Mouse (Mus musculus) neural tube, embryonic 13.5 days (tissue): ENCODE results near the gene Gpr155. TPM values are rescaled to one million over a fixed set of nuclear protein-coding genes. Genes with fewer than 3 reads are reported as not detected.

ENCODE experiments used
- ATAC-seq: fragments of 200-750 bp; cut with Nextera tagmentation; 2 replicates; pipeline ENCODE4 v1.8.0; 2017; ENCODE audit warnings: low read depth, mild to moderate bottlenecking, moderate TSS enrichment, moderate library complexity
- H3K27ac ChIP-seq: fragments of 300-500 bp; sonication (generic); replicated peaks from 2 replicates; pipeline ENCODE4 v1.5.1; 2015; ENCODE audit warnings: moderate library complexity, mild to moderate bottlenecking, inconsistent platforms
- H3K27me3 ChIP-seq: fragments of 300-500 bp; sonication (generic); 2 replicates; pipeline ENCODE4 v1.6.1; 2015; ENCODE audit warnings: mild to moderate bottlenecking, inconsistent platforms
- H3K36me3 ChIP-seq: fragments of 300-500 bp; sonication (generic); 2 replicates; pipeline ENCODE4 v1.6.1; 2015; ENCODE audit warnings: mild to moderate bottlenecking, inconsistent platforms
- H3K4me1 ChIP-seq: fragments of 300-500 bp; sonication (generic); replicated peaks from 2 replicates; pipeline ENCODE4 v1.6.1; 2015; ENCODE audit warnings: inconsistent platforms
- H3K4me2 ChIP-seq: fragments of 300-500 bp; sonication (generic); 2 replicates; pipeline ENCODE4 v1.6.1; 2015; ENCODE audit warnings: inconsistent platforms, mild to moderate bottlenecking, moderate library complexity
- H3K4me3 ChIP-seq: fragments of 300-500 bp; sonication (generic); 2 replicates; pipeline ENCODE4 v1.5.1; 2015; ENCODE audit warnings: mild to moderate bottlenecking, inconsistent platforms
- H3K9ac ChIP-seq: fragments of 300-500 bp; sonication (generic); 2 replicates; pipeline ENCODE4 v1.6.1; 2015; ENCODE audit warnings: moderate library complexity, mild to moderate bottlenecking, inconsistent platforms
- H3K9me3 ChIP-seq: fragments of 300-500 bp; sonication (generic); 2 replicates; pipeline ENCODE4 v1.6.1; 2016; ENCODE audit warnings: inconsistent platforms
- WGBS: fragments of 180-500 bp; shearing (Covaris S2); methylation state at CpG from one replicate; pipeline ENCODE4 v1.1.7; 2015; 5-methylcytosine and 5-hydroxymethylcytosine counted together
- polyA plus RNA-seq: library from polyadenylated mRNA; unstranded; fragments of >200 nt; fragmentation: Nextera tagmentation; extraction: Ambion mirVana; gene quantifications from 2 replicates; pipeline ENCODE4 v1.2.1, GENCODE M21; 2015

The Gpr155 gene
- polyA plus RNA-seq, 1 experiment from 2014 or later, result 16.0 TPM

- Histone ChIP-seq H3K27me3 (no peaks in the 10 kb centered on the region), H3K9ac (peak overlapping the region; percentile 67), H3K36me3 (peaks cover 18% of the 10 kb centered on the region), H3K4me2 (peak overlapping the region; percentile 54), H3K27ac (peak overlapping the region; percentile 79), H3K9me3 (no peaks in the 10 kb centered on the region), H3K4me1 (peaks cover 14% of the 10 kb centered on the region), H3K4me3 (peak overlapping the region; percentile 78)
- ATAC-seq, result peak; percentile 54
- WGBS, result 46% methylated on average over 14 of the region's 14 CpGs
Measured at GRCm38 (mm10) chr2:73313117-73313501, 73.3 kb downstream of the Gpr155 start.

GRCm38 (mm10) chr2:73312152-73313116 is 73.9 kb downstream of the Gpr155 start, which contains the start of the genes Scrn3 and Cir1:
Scrn3 (plus strand) TSS chr2:73312601.
Cir1 (minus strand) TSS chr2:73312701.
- peaks cover 14% of the 10 kb centered on the region for H3K4me1 ChIP-seq
- H3K4me2 ChIP-seq, result peak within 1 kb of the TSS; percentile 96
- H3K27ac ChIP-seq, result peak within 1 kb of the TSS; percentile 79
- peaks cover 23% of the 10 kb centered on the region for H3K36me3 ChIP-seq
- H3K27me3 ChIP-seq, result no peaks in the 10 kb centered on the region
- under 1% methylated on average over 64 of the region's 64 CpGs for WGBS
- H3K4me3 ChIP-seq, result peak within 1 kb of the TSS; percentile 78
- peak within 1 kb of the TSS; percentile 75 for H3K9ac ChIP-seq
- peak; percentile 97 for ATAC-seq
- H3K9me3 ChIP-seq, result no peaks in the 10 kb centered on the region

GRCm38 (mm10) chr2:73306006-73306405 is 80.4 kb downstream of the Gpr155 start:
- 91% methylated on average over 7 of the region's 7 CpGs for WGBS
- Histone ChIP-seq H3K9me3 (no peaks in the 10 kb centered on the region), H3K4me2 (no peak overlapping the region), H3K27ac (no peak overlapping the region), H3K27me3 (no peaks in the 10 kb centered on the region), H3K36me3 (peaks cover 78% of the 10 kb centered on the region), H3K4me1 (peaks cover under 1% of the 10 kb centered on the region; the same call in 1 of the 2 replicates), H3K4me3 (no peak overlapping the region), H3K9ac (no peak overlapping the region)
- ATAC-seq, result no peak

GRCm38 (mm10) chr2:73304506-73304905 is 81.9 kb downstream of the Gpr155 start:
- ATAC-seq, result no peak

GRCm38 (mm10) chr2:73302722-73303121 is 83.7 kb downstream of the Gpr155 start:
- Histone ChIP-seq H3K36me3 (peaks cover 67% of the 10 kb centered on the region), H3K4me1 (0 out of 2 replicates have a peak, but pooled peaks cover 4% of the 10 kb centered on the region), H3K4me3 (no peak overlapping the region), H3K9me3 (no peaks in the 10 kb centered on the region), H3K27ac (no peak overlapping the region), H3K9ac (no peak overlapping the region), H3K27me3 (no peaks in the 10 kb centered on the region), H3K4me2 (no peak overlapping the region)
- ATAC-seq, result no peak
- 95% methylated on average over 9 of the region's 9 CpGs for WGBS

More at GRCm38 (mm10) chr2:73304506-73304905, 81.9 kb downstream of the Gpr155 start:
- no peak overlapping the region for H3K9ac ChIP-seq
- no peaks in the 10 kb centered on the region for H3K27me3 ChIP-seq
- no peak overlapping the region for H3K27ac ChIP-seq
- H3K4me2 ChIP-seq, result no peak overlapping the region
- no peaks in the 10 kb centered on the region for H3K4me1 ChIP-seq
- WGBS, result 92% methylated on average over 5 of the region's 5 CpGs
- no peaks in the 10 kb centered on the region for H3K9me3 ChIP-seq
- no peak overlapping the region for H3K4me3 ChIP-seq
- H3K36me3 ChIP-seq, result peaks cover 77% of the 10 kb centered on the region

- H3K4me2 ChIP-seq, result no peak overlapping the region
- WGBS, result 85% methylated on average over 1 of the region's 1 CpGs
Measured at GRCm38 (mm10) chr2:73301979-73302378, 84.4 kb downstream of the Gpr155 start.

GRCm38 (mm10) chr2:73298841-73299240 is 87.5 kb downstream of the Gpr155 start:
- ATAC-seq, result no peak

More at GRCm38 (mm10) chr2:73301979-73302378, 84.4 kb downstream of the Gpr155 start:
- H3K27ac ChIP-seq, result no peak overlapping the region
- H3K4me1 ChIP-seq, result 0 out of 2 replicates have a peak, but pooled peaks cover 4% of the 10 kb centered on the region
- no peaks in the 10 kb centered on the region for H3K9me3 ChIP-seq
- H3K36me3 ChIP-seq, result peaks cover 60% of the 10 kb centered on the region
- H3K4me3 ChIP-seq, result no peak overlapping the region
- H3K27me3 ChIP-seq, result no peaks in the 10 kb centered on the region
- no peak for ATAC-seq
- H3K9ac ChIP-seq, result no peak overlapping the region

GRCm38 (mm10) chr2:73298154-73298553 is 88.2 kb downstream of the Gpr155 start:
- 85% methylated on average over 7 of the region's 7 CpGs for WGBS
- ATAC-seq, result no peak
- Histone ChIP-seq H3K9ac (no peak overlapping the region), H3K36me3 (peaks cover 45% of the 10 kb centered on the region), H3K4me3 (no peak overlapping the region), H3K27me3 (no peaks in the 10 kb centered on the region), H3K27ac (no peak overlapping the region), H3K4me2 (no peak overlapping the region), H3K4me1 (0 out of 2 replicates have a peak, but pooled peaks cover 4% of the 10 kb centered on the region), H3K9me3 (no peaks in the 10 kb centered on the region)

More at GRCm38 (mm10) chr2:73298841-73299240, 87.5 kb downstream of the Gpr155 start:
- Histone ChIP-seq H3K36me3 (peaks cover 47% of the 10 kb centered on the region), H3K9me3 (no peaks in the 10 kb centered on the region), H3K27me3 (no peaks in the 10 kb centered on the region), H3K4me2 (no peak overlapping the region), H3K4me1 (0 out of 2 replicates have a peak, but pooled peaks cover 4% of the 10 kb centered on the region), H3K27ac (no peak overlapping the region), H3K4me3 (no peak overlapping the region), H3K9ac (no peak overlapping the region)
- WGBS, result 74% methylated on average over 3 of the region's 3 CpGs

- peaks cover 45% of the 10 kb centered on the region for H3K36me3 ChIP-seq
- H3K4me1 ChIP-seq, result 0 out of 2 replicates have a peak, but pooled peaks cover 4% of the 10 kb centered on the region
- H3K4me2 ChIP-seq, result no peak overlapping the region
- H3K9me3 ChIP-seq, result no peaks in the 10 kb centered on the region
- H3K4me3 ChIP-seq, result no peak overlapping the region
- no peak overlapping the region for H3K27ac ChIP-seq
- no peak overlapping the region for H3K9ac ChIP-seq
- H3K27me3 ChIP-seq, result no peaks in the 10 kb centered on the region
- 85% methylated on average over 7 of the region's 7 CpGs for WGBS
- ATAC-seq, result no peak
Measured at GRCm38 (mm10) chr2:73295023-73295422, 91.3 kb downstream of the Gpr155 start.

Other genes with a start within 250 kb of the Gpr155 start
- 102 and 110 TPM in 2 replicates for gene Ola1, start 167.6 kb downstream of the Gpr155 start, polyA plus RNA-seq
- 1.5 TPM in 2 replicates for gene Sp9, start 114.6 kb downstream of the Gpr155 start, polyA plus RNA-seq
- gene Scrn3, start 74.0 kb downstream of the Gpr155 start, polyA plus RNA-seq, result 9.0 and 10.2 TPM in 2 replicates
- 29.2 and 30.4 TPM in 2 replicates for gene Cir1, start 73.9 kb downstream of the Gpr155 start, polyA plus RNA-seq
- gene Wipf1, start 143.2 kb upstream of the Gpr155 start, polyA plus RNA-seq, result 3.7 and 4.3 TPM in 2 replicates
- gene Chrna1, start 193.8 kb upstream of the Gpr155 start, polyA plus RNA-seq, result 0.52 and 1.7 TPM in 2 replicates